Mouse (Mus musculus) liver, embryonic 11.5 days (tissue): ENCODE results near the gene Rtn3. TPM values are rescaled to one million over a fixed set of nuclear protein-coding genes. Genes with fewer than 3 reads are reported as not detected.

Source experiments
- ATAC-seq: fragments of 200-750 bp; cut with Nextera tagmentation; replicated peaks from 2 replicates; pipeline ENCODE4 v1.8.0; 2017; ENCODE audit warnings: moderate number of reproducible peaks, mild to moderate bottlenecking, moderate TSS enrichment, moderate library complexity; ENCODE audit not compliant: low FRiP score
- DNase-seq: peaks from one replicate; pipeline ENCODE4 v3.0.0-alpha.2; 2017; ENCODE audit warnings: low spot score
- H3K27ac ChIP-seq: fragments of 300-500 bp; sonication (generic); 2 replicates; pipeline ENCODE4 v1.5.1; 2014; ENCODE audit warnings: mild to moderate bottlenecking, low read depth, low read length, control low read depth
- H3K27me3 ChIP-seq: fragments of 300-500 bp; sonication (generic); replicated peaks from 2 replicates; pipeline ENCODE4 v1.6.1; 2014; ENCODE audit warnings: low read length, mixed read lengths; ENCODE audit not compliant: control insufficient read depth, insufficient read depth
- H3K36me3 ChIP-seq: fragments of 300-500 bp; sonication (generic); 2 replicates; pipeline ENCODE4 v1.6.1; 2014; ENCODE audit warnings: mild to moderate bottlenecking, low read length, moderate library complexity, mixed read lengths; ENCODE audit not compliant: control insufficient read depth, insufficient read depth
- H3K4me1 ChIP-seq: fragments of 300-500 bp; sonication (generic); replicated peaks from 2 replicates; pipeline ENCODE4 v1.6.1; 2014; ENCODE audit warnings: low read length, mixed read lengths; ENCODE audit not compliant: control insufficient read depth, insufficient read depth
- H3K4me2 ChIP-seq: fragments of 300-500 bp; sonication (generic); 2 replicates; pipeline ENCODE4 v1.6.1; 2014; ENCODE audit warnings: mild to moderate bottlenecking, control low read depth, moderate library complexity
- H3K4me3 ChIP-seq: fragments of 300-500 bp; sonication (generic); 2 replicates; pipeline ENCODE4 v1.5.1; 2014; ENCODE audit warnings: low read depth, low read length, control low read depth
- H3K9ac ChIP-seq: fragments of 300-500 bp; sonication (generic); 2 replicates; pipeline ENCODE4 v1.6.1; 2014; ENCODE audit warnings: low read depth, low read length, control low read depth
- H3K9me3 ChIP-seq: fragments of 300-500 bp; sonication (generic); 2 replicates; pipeline ENCODE4 v1.6.1; 2016; ENCODE audit warnings: low read length, inconsistent platforms, mixed read lengths; ENCODE audit not compliant: control insufficient read depth
- WGBS: fragments of 180-500 bp; shearing (Covaris S2); extraction: QIAGEN DNeasy Blood & Tissue Kit; methylation state at CpG from one replicate; pipeline ENCODE4 v1.1.7; 2014; 5-methylcytosine and 5-hydroxymethylcytosine counted together
- polyA plus RNA-seq: library from polyadenylated mRNA; unstranded; fragments of >200 nt; fragmentation: Nextera tagmentation; extraction: Ambion mirVana; gene quantifications from 2 replicates; pipeline ENCODE4 v1.2.1, GENCODE M21; 2014

The Rtn3 gene
- polyA plus RNA-seq, 1 experiment from 2014 or later: 77.3 TPM

DNA sequence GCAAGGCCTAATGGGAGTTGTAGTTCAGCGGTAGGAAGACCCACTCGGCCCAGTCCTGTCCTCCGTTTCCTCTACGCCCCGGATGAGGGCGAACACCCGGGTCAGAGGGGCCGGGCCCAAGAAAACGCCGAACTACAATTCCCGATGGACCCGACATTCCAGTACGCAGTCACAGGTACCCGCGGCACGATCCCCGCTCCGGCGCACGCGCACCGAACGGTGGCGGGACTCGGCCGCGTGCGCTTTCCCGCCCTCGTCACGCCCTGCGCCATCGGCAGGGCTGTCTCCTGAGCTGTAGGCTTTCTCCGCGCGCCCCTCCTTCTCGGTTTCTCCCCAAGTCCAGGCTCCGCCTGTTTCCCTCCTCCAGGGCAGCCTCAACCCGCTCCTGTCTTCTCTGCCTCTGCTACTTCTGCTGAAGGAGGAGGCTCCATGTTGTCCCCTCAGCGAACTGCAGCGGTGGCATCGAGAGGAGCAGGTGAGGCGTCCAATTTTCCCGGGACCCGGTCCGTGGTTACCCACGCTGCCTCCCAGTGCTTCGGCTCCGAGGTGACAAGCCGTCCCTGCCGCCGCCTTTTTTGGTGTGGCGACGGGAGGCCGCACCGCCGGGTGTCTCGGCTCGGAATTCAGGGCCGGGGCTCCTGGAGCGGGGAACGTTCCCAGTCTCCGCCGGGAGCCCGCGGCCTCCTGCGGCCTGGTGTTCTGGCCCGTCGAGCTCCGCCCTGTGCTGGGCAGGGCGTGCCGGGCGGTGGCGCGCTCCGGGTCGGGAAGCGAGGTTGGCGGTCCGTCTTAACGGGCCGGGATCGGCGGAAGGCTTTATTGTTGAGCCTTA is 11.3 kb upstream of the Rtn3 start:
- no peaks in the 10 kb centered on the region for H3K9me3 ChIP-seq
- under 1% methylated on average over 84 of the region's 84 CpGs for WGBS
- no peaks in the 10 kb centered on the region for H3K4me1 ChIP-seq
- H3K4me3 ChIP-seq: peak overlapping the region; percentile 70
- DNase-seq (peak; percentile 92), ATAC-seq (peak; percentile 90)
- H3K36me3 ChIP-seq: no peaks in the 10 kb centered on the region
- H3K27ac ChIP-seq: peak overlapping the region; percentile 98
- no peaks in the 10 kb centered on the region for H3K27me3 ChIP-seq
- H3K9ac ChIP-seq: peak overlapping the region; percentile 92
- H3K4me2 ChIP-seq: peak overlapping the region; percentile 93

DNA sequence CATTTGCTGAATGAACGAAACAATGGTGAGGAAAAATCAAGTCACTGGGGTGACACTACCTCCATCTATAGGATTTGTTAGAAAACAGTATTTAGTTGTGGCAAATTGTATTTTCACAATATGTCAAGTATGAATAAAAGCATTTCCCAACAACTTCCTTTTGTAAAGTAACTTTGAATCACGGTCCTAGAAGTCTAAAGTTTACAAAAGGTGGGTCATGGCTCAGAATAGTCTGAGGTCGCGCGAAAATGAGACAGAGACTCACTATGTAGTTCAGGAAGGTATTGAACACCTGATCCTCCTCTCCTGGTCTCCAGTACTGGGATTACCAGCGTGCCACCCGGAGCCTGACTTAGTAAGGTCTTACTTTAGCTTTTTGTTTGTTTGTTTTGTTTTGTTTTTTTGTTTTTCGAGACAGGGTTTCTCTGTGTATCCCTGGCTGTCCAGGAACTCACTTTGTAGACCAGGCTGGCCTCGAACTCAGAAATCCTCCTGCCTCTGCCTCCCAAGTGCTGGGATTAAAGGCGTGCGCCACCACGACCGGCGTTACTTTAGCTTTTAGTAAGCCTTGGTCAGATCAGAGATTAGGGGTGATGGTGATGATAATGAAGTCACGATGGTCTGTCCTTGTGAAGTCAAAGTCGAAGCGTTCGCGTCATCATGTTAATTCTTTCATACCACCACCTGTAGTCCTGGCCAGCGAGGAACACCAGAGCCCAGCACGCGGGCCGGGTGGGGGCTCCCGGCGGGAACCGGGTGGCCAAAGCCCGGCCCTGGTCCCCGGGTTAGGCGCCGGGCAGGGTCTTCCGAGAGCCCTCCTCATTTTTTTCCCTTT is 10.5 kb upstream of the Rtn3 start, which contains the start of gene Atl3:
Gene Atl3 (plus strand): TSS at position 689 of the 835 bp plus-strand sequence.
- no peaks in the 10 kb centered on the region for H3K27me3 ChIP-seq
- 26% methylated on average over 31 of the region's 31 CpGs for WGBS
- H3K9ac ChIP-seq: peak within 1 kb of the TSS; percentile 92
- no peak for ATAC-seq
- DNase-seq: peak; percentile 37
- no peaks in the 10 kb centered on the region for H3K4me1 ChIP-seq
- no peaks in the 10 kb centered on the region for H3K9me3 ChIP-seq
- H3K4me3 ChIP-seq: peak within 1 kb of the TSS; percentile 70
- H3K36me3 ChIP-seq: no peaks in the 10 kb centered on the region
- peak within 1 kb of the TSS; percentile 93 for H3K4me2 ChIP-seq
- H3K27ac ChIP-seq: peak within 1 kb of the TSS; percentile 98

DNA sequence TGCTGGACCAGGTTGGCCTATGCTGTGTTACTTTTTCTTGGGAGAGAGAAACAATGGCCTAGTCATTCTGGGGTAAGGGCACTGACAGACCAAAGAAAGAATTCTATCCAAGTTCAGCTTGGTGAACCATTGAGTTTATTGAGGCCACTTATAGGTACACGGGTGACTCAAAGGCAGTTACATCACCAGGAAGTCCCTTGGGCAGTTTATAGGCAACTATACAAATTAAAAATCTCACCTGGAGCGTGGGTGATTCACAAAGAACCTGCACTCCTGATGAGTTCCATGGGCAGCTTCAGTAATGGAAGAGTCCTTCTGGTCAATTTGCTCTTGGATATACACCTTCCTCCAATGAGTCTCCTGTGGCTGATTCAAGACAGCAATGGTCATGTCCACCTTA is 9.6 kb upstream of the Rtn3 start:
- DNase-seq: no peak
- no peak overlapping the region for H3K4me2 ChIP-seq
- ATAC-seq: no peak
- no peaks in the 10 kb centered on the region for H3K4me1 ChIP-seq
- H3K27me3 ChIP-seq: no peaks in the 10 kb centered on the region
- H3K9ac ChIP-seq: no peak overlapping the region
- H3K36me3 ChIP-seq: no peaks in the 10 kb centered on the region
- H3K9me3 ChIP-seq: no peaks in the 10 kb centered on the region
- H3K4me3 ChIP-seq: no peak overlapping the region
- H3K27ac ChIP-seq: no peak overlapping the region
- 85% methylated on average over 2 of the region's 2 CpGs for WGBS

DNA sequence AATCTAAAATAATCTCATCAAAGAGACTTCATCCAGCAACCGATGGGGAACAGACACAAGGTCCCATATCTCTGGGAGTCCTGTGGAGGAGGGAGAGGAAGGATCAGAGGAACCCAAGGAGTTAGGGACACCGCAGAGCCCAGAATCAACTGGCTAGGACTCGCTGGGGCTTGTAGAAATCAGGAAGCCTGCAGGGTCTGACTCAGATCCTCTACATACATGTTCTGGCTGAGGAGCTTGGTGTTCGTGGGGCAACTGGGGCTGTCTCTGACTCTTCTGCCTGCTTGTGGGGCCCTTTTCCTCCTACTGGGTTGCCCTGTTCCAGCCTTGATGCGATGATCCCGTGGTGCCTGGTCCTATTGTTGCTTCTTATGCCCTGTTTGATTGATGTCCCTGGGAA is 8.9 kb upstream of the Rtn3 start:
- H3K4me3 ChIP-seq: no peak overlapping the region
- H3K4me1 ChIP-seq: no peaks in the 10 kb centered on the region
- no peak for DNase-seq
- H3K27ac ChIP-seq: no peak overlapping the region
- WGBS: 81% methylated on average over 6 of the region's 6 CpGs
- H3K27me3 ChIP-seq: no peaks in the 10 kb centered on the region
- H3K36me3 ChIP-seq: no peaks in the 10 kb centered on the region
- no peaks in the 10 kb centered on the region for H3K9me3 ChIP-seq
- ATAC-seq: no peak
- no peak overlapping the region for H3K4me2 ChIP-seq
- no peak overlapping the region for H3K9ac ChIP-seq

DNA sequence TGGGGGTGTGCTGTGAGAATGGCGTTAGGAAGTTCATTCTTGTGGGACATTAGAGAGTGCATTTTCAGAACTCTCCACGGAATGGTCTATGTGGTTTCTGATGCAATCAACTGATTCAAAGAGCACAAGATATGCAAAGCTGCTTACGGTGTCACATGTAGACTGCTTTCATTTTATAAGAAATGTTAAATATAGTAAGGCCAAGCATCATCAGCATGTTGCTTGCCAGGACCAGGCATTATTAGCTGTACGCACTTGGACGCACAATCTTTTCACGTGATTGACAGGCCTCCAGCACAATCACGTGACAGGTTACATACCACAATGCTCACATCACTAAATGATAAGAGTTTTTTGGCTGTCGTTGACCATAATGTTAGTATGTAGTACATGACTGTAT is 4.6 kb upstream of the Rtn3 start:
- 74% methylated on average over 8 of the region's 8 CpGs for WGBS
- no peak overlapping the region for H3K4me3 ChIP-seq
- no peak overlapping the region for H3K27ac ChIP-seq
- H3K4me2 ChIP-seq: no peak overlapping the region
- H3K36me3 ChIP-seq: no peaks in the 10 kb centered on the region
- DNase-seq (no peak), ATAC-seq (no peak)
- H3K9ac ChIP-seq: no peak overlapping the region
- H3K4me1 ChIP-seq: peaks cover 2% of the 10 kb centered on the region; the same call in 1 of the 2 replicates
- no peaks in the 10 kb centered on the region for H3K27me3 ChIP-seq
- no peaks in the 10 kb centered on the region for H3K9me3 ChIP-seq

DNA sequence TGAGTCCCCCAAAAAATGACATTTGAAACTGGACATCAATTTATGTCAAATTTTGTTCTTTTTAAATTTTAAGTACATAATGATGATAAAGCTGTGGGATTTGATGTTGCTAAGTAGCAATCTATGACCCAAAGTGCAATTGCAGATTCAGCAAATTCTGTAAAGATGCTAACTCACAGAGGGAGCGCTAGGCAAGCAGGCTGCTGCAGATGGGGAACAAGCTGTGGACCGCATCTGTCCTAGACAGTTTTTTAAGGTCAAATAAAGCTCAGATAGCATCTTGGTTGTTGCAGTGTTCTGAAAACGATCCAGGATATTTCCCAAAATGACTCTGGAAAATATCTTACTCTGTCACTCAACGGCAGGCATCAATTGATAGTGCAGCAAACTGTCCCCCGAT is 995 bp upstream of the Rtn3 start:
- Histone ChIP-seq H3K4me2 (peak overlapping the region; percentile 88), H3K4me3 (peak overlapping the region; percentile 88; the same call in 1 of the 2 replicates), H3K4me1 (peaks cover 12% of the 10 kb centered on the region), H3K27ac (no peak overlapping the region), H3K27me3 (no peaks in the 10 kb centered on the region), H3K9me3 (no peaks in the 10 kb centered on the region), H3K9ac (no peak overlapping the region), H3K36me3 (no peaks in the 10 kb centered on the region)
- 60% methylated on average over 5 of the region's 5 CpGs for WGBS
- ATAC-seq (no peak), DNase-seq (no peak)

DNA sequence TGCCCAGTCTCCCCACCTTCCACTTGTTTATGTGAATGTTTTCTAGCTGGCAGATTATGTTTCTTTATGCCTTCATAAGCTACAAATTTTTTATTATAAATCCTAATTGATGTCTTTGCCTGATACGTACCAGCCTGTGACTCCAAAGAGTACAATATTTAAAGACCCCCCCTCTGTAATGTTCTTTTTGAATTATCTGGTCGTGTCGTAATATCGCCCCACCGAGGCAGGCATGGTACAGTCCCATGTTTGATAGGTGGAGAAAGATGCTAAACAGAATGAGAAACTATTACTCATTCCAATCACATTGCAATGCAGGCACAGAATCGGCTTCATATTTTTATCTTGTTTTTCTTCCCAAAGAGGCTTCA is 416 bp upstream of the Rtn3 start:
- WGBS: 2% methylated on average over 6 of the region's 6 CpGs
- DNase-seq (peak; percentile 33), ATAC-seq (peak; percentile 73)
- Histone ChIP-seq H3K4me3 (peak overlapping the region; percentile 88), H3K27me3 (no peaks in the 10 kb centered on the region), H3K36me3 (no peaks in the 10 kb centered on the region), H3K4me1 (peaks cover 12% of the 10 kb centered on the region), H3K27ac (peak overlapping the region; percentile 67), H3K9ac (peak overlapping the region; percentile 65), H3K4me2 (peak overlapping the region; percentile 88), H3K9me3 (no peaks in the 10 kb centered on the region)

DNA sequence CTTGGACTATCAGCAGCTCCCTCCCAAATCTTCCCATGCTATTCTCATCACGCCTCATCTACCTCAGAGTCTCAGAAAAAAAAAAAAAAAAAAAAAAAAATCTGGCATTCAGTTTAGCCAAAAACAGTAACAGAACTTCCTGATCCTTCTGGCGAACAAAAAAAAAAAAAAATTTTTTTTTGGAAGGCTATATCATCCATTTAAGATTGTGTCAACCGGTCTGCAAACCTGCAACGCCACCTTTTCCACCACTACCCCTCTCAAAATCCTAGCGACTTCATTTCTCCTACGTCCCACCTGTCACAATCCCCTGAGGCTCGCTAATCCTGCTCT is 849 bp downstream of the Rtn3 start:
- peak overlapping the region; percentile 88 for H3K4me2 ChIP-seq
- no peaks in the 10 kb centered on the region for H3K9me3 ChIP-seq
- DNase-seq: no peak
- H3K27me3 ChIP-seq: no peaks in the 10 kb centered on the region
- peak overlapping the region; percentile 91 for H3K27ac ChIP-seq
- no peak for ATAC-seq
- H3K9ac ChIP-seq: peak overlapping the region; percentile 79
- peaks cover 12% of the 10 kb centered on the region for H3K4me1 ChIP-seq
- WGBS: 0% methylated on average over 7 of the region's 7 CpGs
- H3K36me3 ChIP-seq: no peaks in the 10 kb centered on the region
- peak overlapping the region; percentile 88 for H3K4me3 ChIP-seq
